Mouse (Mus musculus) ZHBTc4 (cell line): ENCODE data around the gene Prrg1.

Source experiments
- DNase-seq: peaks from one replicate; pipeline ENCODE4 v3.0.0-alpha.2; 2011; ENCODE audit warnings: low read depth, low spot score

The Prrg1 gene

DNA sequence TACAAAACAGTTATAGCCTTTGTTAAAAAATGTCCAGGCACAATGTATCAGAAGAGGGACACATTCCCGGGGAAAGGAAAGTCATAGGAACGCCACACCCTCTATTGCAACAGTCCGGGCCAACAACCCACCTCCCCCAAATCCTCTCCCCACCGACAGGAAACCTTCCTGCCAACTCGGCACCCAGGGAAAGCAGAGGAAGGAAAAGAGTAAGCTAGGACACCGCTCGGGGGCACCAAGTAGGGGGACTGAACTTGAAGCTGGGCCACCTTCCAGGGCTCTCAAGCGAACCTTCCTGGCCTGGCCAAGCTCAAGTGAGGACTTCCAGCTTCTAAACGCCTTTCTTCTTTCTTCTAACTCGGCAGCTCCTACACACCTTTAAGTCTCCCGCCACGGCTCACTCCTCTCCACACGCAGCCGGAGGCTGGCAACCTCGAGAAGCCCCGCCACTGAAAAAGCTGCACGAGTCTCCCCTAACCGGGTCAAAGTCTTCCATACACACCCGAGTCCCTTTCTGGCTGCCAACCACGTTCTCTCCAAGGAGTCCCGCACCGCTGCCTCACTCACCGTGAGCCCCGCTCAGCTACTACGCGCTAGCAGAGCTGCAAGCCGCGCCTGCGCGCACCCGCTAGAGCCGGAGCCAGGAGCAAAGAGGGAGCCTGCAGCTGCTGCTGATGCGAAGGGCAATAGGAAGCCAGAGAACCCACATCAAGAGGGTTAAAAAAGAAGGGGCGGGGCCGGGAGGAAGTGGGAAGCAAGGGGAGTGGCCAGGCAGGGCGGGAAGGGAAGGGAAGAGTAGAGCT, at the start of gene Prrg1:
Gene Prrg1, minus strand, starts transcription at position 695 of the 803 bp plus-strand sequence.
- peak; percentile 88 for DNase-seq

DNA sequence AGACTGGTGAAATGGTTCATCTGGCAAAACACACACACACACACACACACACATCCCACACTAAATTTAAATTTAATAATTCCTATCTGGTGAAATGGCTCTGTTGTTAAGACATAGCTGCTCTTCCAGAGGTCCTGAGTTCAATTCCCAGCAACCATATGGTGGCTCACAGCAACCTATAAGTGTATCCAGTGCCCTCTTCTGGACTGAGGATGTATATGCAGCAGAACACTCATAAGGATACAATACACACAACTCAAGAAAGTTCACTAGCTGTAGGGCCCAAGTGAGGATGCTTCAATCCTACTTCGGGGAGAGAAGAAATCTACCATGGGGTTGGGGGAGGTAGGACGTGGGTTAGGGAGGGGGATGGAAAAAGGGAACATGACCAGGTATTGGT, 22.1 kb upstream of the Prrg1 start:
- peak; percentile 1 for DNase-seq

DNA sequence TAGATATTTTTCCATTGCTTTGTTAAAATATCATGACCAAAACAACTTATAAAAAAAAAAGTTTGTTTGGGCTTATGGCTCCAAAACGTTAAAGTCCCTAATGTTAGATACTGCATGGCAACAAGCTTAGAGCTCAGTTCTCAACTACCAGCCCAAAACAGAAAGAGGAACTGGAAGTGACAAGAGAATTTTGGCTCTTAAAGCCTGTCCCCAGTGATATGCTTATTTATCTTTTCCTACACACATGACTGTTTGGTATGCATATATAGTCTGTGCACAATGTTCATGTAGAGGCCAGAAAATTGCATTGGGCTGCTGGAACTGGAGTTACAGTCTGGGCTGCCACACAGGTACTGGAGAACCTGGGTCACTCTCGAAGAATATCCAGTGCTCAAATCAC, 9.4 kb upstream of the Prrg1 start:
- no peak for DNase-seq

GRCm38 (mm10) chrX:78582854-78583201, 868 bp downstream of the Prrg1 start:
- peak; percentile 48 for DNase-seq

GRCm38 (mm10) chrX:78563451-78563850, 20.2 kb downstream of the Prrg1 start:
- DNase-seq, result no peak

- no peak for DNase-seq
Measured at GRCm38 (mm10) chrX:78553399-78553798, 30.3 kb downstream of the Prrg1 start.

DNA sequence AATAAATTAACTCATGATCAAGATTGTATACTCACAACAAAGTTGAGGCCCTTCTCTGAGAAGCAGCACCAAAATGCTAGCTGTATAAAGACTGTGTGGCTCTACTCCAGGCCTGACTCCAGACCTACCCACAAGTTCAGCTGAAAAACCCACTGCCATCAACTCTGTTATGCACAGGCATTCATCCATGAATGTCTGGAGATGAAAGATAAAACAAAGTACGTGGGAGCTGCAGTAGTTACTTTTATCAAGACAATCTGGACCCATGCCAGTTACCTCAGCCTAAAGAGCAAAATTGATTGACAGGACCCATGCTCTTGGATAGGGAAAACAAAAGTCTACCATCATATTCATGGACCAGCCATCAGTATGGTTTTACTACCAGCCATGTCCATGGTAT, 31.0 kb downstream of the Prrg1 start:
- no peak for DNase-seq

DNA sequence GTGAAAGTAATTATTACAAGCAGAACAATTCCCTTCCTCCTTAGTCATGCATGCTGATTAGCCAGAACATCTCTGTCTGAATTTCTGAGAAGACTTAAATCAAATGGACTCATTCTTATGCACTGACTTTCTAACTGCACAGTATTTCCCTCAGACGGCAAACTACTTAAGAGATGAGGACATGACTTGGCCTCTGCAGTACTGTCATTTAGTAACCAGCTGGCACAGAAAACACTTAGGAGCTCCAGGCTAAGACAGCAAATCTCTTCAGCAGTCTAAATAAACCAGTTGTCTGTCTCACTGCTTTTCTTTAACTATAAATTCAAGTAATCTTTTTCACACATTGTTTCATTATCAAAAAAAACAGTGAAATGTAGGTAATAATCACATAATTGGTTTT, 36.0 kb downstream of the Prrg1 start:
- no peak for DNase-seq

DNA sequence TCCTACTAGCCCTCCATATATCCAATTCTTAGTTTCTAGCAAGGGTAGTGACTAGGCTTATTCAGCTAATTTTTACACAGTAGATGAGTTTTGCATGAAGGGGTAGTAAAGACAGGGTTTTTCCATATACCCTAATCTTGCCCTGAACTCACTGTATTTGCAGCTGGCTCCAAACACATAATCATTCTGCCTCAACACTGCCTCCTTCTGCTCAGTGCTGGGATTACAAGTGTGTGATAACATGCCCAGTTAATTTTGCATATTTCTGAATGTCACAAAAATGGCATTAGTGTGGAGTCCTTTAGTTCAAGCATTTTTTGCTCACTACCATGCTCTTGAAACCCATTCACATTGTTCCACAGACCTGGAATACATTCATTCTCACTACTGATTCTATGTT, 44.0 kb downstream of the Prrg1 start:
- DNase-seq, result peak; percentile 12

GRCm38 (mm10) chrX:78538632-78539316, 44.9 kb downstream of the Prrg1 start:
- no peak for DNase-seq

DNA sequence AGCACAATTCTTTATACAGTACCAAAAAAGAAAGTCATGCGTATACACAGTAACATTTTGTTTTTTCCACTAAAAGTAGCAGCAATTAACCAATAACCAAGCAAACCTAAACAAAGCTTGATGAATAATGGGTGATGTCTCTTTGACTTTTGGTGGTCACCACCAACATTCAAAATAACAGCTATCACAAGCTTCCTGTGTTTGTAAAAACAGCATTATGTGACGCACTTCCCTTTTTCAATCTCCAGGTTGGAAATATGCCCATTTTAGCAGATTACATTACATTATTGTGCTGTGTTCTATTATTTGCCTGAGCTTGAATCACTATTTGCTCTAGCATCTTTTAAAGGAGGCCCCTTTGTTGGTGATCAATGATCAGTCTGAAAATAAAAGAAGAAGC, 65.4 kb downstream of the Prrg1 start:
- DNase-seq, result no peak

DNA sequence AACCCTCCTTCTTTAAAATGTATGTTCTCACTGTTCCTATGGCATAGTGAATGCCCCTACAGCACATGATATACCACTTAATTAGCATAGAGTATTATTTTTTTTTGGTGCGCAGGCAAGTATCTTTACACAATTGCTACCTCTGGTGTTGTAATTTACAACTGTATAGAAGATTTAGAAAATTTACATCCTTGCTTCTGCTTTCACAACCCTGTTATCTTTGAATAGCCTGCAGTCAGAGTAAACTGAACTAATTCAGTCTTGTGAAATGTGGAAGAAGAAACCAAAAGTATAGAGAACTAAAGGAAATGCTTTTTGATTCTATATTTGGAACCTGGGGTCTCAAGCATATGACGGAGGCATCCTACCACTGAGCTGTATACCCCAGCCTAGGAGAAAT, 100.7 kb downstream of the Prrg1 start:
- DNase-seq, result no peak

- DNase-seq, result no peak
Measured at GRCm38 (mm10) chrX:78479710-78480109, 104.0 kb downstream of the Prrg1 start.

DNA sequence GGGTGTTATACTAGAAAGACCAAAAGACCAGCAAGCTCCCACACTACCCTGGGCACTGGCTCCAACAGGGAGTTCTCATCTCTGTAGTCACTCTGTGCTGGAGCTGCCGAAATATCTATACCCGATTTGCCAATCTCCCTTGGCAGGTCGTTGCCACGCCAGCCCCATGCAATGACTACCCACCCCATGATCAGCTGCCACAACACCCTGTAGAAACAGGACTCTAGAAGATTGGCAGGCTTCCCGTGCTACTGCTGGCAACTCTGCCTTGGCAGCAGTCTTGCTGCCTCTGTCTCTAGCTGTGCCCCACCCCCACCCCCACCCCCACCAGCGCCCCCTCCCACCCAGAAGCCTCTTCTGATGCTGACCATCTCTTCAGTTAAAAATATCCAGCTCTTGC, 149.3 kb downstream of the Prrg1 start:
- DNase-seq, result no peak

DNA sequence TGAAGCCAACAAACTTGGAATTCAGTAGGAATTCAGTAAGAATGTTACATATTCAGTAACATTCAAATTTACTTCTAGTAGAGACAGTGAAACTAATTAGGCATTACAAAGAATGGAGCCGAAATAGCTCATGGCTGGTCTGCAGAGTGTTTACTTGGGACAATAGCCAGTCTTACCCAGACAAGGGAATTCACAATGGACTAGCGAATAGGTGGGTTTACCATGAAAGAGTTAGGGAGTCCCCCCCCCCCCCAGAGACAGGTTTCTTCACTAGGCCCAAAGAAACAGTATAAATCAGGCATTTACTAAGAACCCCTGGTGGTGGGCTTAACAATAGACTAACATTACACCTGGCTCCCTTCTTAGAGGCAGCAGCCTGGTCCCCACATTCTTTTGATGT, 180.3 kb downstream of the Prrg1 start:
- peak; percentile 52 for DNase-seq
